Mouse (Mus musculus): ENCODE data around the gene Dll4. TPM values are rescaled to one million over a fixed set of nuclear protein-coding genes. Genes with fewer than 3 reads are reported as not detected.
A peak's percentile ranks its signal among the peaks of the same experiment; 100 is the strongest.

Dll4 gene
- total and polyA plus RNA-seq, 2 experiments: 3.0 to 4.1 TPM

GRCm38 (mm10) chr2:119353707-119354106, 28.1 kb downstream of the Dll4 start:
- Histone ChIP-seq H3K9ac (ENCODE audit: low read depth, low read length) (no peak overlapping the region), H3K27ac (replicated peaks; ENCODE audit: insufficient read depth, low read depth, low read length) (no peak overlapping the region), H3K36me3 (ENCODE audit: control insufficient read depth, insufficient read depth, low read length) (no peaks in the 10 kb centered on the region; the same call in 1 of the 2 replicates), H3K79me2 (ENCODE audit: control insufficient read depth, insufficient read depth, low read length) (0 out of 2 replicates have a peak, but pooled peaks cover 4% of the 10 kb centered on the region), H3K4me3 (ENCODE audit: insufficient read depth, low read depth, low read length) (no peak overlapping the region), H3K4me1 (ENCODE audit: control insufficient read depth, insufficient read depth, low read length) (peaks cover 21% of the 10 kb centered on the region), H3K27me3 (ENCODE audit: control insufficient read depth, insufficient read depth, low read length) (no peaks in the 10 kb centered on the region)
- 93% methylated on average over 8 of the region's 8 CpGs for WGBS
- TF ChIP-seq POLR2A (IDR thresholded peaks at IDR 0.05; ENCODE audit: extremely low read depth, insufficient read depth, low read length) (no peak), CTCF (IDR thresholded peaks at IDR 0.05; ENCODE audit: low read depth, low read length) (no peak)
- no peak for DNase-seq (ENCODE audit: extremely low read depth, low read depth, low spot score)

- Histone ChIP-seq H3K36me3 (ENCODE audit: control insufficient read depth, insufficient read depth, low read length) (no peaks in the 10 kb centered on the region; the same call in 1 of the 2 replicates), H3K79me2 (ENCODE audit: control insufficient read depth, insufficient read depth, low read length) (0 out of 2 replicates have a peak, but pooled peaks cover 4% of the 10 kb centered on the region), H3K4me1 (ENCODE audit: control insufficient read depth, insufficient read depth, low read length) (peaks cover 21% of the 10 kb centered on the region), H3K27me3 (ENCODE audit: control insufficient read depth, insufficient read depth, low read length) (no peaks in the 10 kb centered on the region), H3K4me3 (ENCODE audit: insufficient read depth, low read depth, low read length) (no peak overlapping the region), H3K27ac (replicated peaks; ENCODE audit: insufficient read depth, low read depth, low read length) (peak overlapping the region; percentile 84), H3K9ac (ENCODE audit: low read depth, low read length) (no peak overlapping the region)
- 28% methylated on average over 3 of the region's 3 CpGs for WGBS
- no peak for TF ChIP-seq POLR2A (IDR thresholded peaks at IDR 0.05; ENCODE audit: extremely low read depth, insufficient read depth, low read length)
- TF ChIP-seq CTCF (IDR thresholded peaks at IDR 0.05; ENCODE audit: low read depth, low read length): no peak
- peak; percentile 99 for DNase-seq (ENCODE audit: extremely low read depth, low read depth, low spot score)
Measured at GRCm38 (mm10) chr2:119355089-119355488, 29.5 kb downstream of the Dll4 start.

GRCm38 (mm10) chr2:119355651-119356050, 30.1 kb downstream of the Dll4 start:
- Histone ChIP-seq H3K4me3 (ENCODE audit: insufficient read depth, low read depth, low read length) (no peak overlapping the region), H3K79me2 (ENCODE audit: control insufficient read depth, insufficient read depth, low read length) (0 out of 2 replicates have a peak, but pooled peaks cover 4% of the 10 kb centered on the region), H3K36me3 (ENCODE audit: control insufficient read depth, insufficient read depth, low read length) (no peaks in the 10 kb centered on the region; the same call in 1 of the 2 replicates), H3K27ac (replicated peaks; ENCODE audit: insufficient read depth, low read depth, low read length) (peak overlapping the region; percentile 78), H3K9ac (ENCODE audit: low read depth, low read length) (peak overlapping the region; percentile 28), H3K27me3 (ENCODE audit: control insufficient read depth, insufficient read depth, low read length) (no peaks in the 10 kb centered on the region), H3K4me1 (ENCODE audit: control insufficient read depth, insufficient read depth, low read length) (peaks cover 19% of the 10 kb centered on the region)
- 17% methylated on average over 7 of the region's 7 CpGs for WGBS
- TF ChIP-seq CTCF (IDR thresholded peaks at IDR 0.05; ENCODE audit: low read depth, low read length) (peak; percentile 64), POLR2A (IDR thresholded peaks at IDR 0.05; ENCODE audit: extremely low read depth, insufficient read depth, low read length) (no peak)
- peak; percentile 80 for DNase-seq (ENCODE audit: extremely low read depth, low read depth, low spot score)

DNA sequence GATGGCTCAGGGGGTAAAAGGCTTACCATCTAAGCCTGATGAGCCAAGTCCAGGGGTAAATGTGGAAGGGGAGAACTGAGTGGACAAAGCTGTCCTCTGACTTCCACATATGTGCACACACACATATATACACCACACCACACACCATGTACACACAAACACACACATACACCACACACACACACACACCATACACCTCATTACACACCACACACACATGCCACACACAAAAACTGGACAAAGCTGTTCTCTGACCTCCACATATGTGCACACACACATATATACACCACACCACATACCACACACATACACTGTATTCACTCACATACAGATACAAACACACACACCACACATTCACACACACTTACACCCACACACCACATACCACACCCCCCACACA, 30.7 kb downstream of the Dll4 start:
- H3K9ac ChIP-seq (ENCODE audit: low read depth, low read length): peak overlapping the region; percentile 25; the same call in 1 of the 2 replicates
- H3K4me3 ChIP-seq (ENCODE audit: insufficient read depth, low read depth, low read length): no peak overlapping the region
- no peak for DNase-seq (ENCODE audit: extremely low read depth, low read depth, low spot score)
- TF ChIP-seq POLR2A (IDR thresholded peaks at IDR 0.05; ENCODE audit: extremely low read depth, insufficient read depth, low read length) (no peak), CTCF (IDR thresholded peaks at IDR 0.05; ENCODE audit: low read depth, low read length) (no peak)
- H3K36me3 ChIP-seq (ENCODE audit: control insufficient read depth, insufficient read depth, low read length): no peaks in the 10 kb centered on the region; the same call in 1 of the 2 replicates
- H3K4me1 ChIP-seq (ENCODE audit: control insufficient read depth, insufficient read depth, low read length): peaks cover 18% of the 10 kb centered on the region
- H3K27ac ChIP-seq (replicated peaks; ENCODE audit: insufficient read depth, low read depth, low read length): peak overlapping the region; percentile 78
- 0 out of 2 replicates have a peak, but pooled peaks cover 2% of the 10 kb centered on the region for H3K79me2 ChIP-seq (ENCODE audit: control insufficient read depth, insufficient read depth, low read length)
- H3K27me3 ChIP-seq (ENCODE audit: control insufficient read depth, insufficient read depth, low read length): no peaks in the 10 kb centered on the region

DNA sequence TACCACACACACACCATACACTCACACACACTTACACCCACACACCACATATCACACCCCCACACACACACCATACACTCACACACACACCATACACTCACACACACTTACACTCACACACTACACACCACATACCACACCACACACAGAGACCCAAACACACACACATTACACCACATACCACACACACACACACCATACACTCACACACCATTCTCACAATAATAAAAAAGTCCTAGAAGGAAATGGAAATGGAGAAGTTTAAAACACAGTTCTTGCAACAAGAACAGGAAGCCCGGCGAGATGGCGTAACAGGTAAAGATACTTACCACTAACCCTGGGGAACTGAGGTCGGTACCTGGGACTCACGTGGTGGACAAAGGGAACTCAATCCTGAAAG, 31.2 kb downstream of the Dll4 start:
- no peak overlapping the region; the same call in 1 of the 2 replicates for H3K27ac ChIP-seq (replicated peaks; ENCODE audit: insufficient read depth, low read depth, low read length)
- DNase-seq (ENCODE audit: extremely low read depth, low read depth, low spot score): no peak
- no peaks in the 10 kb centered on the region; the same call in 1 of the 2 replicates for H3K36me3 ChIP-seq (ENCODE audit: control insufficient read depth, insufficient read depth, low read length)
- WGBS: 80% methylated on average over 5 of the region's 5 CpGs
- H3K79me2 ChIP-seq (ENCODE audit: control insufficient read depth, insufficient read depth, low read length): no peaks in the 10 kb centered on the region
- no peaks in the 10 kb centered on the region for H3K27me3 ChIP-seq (ENCODE audit: control insufficient read depth, insufficient read depth, low read length)
- TF ChIP-seq CTCF (IDR thresholded peaks at IDR 0.05; ENCODE audit: low read depth, low read length): no peak
- no peak for TF ChIP-seq POLR2A (IDR thresholded peaks at IDR 0.05; ENCODE audit: extremely low read depth, insufficient read depth, low read length)
- peaks cover 18% of the 10 kb centered on the region for H3K4me1 ChIP-seq (ENCODE audit: control insufficient read depth, insufficient read depth, low read length)
- H3K4me3 ChIP-seq (ENCODE audit: insufficient read depth, low read depth, low read length): no peak overlapping the region
- H3K9ac ChIP-seq (ENCODE audit: low read depth, low read length): no peak overlapping the region

- Histone ChIP-seq H3K9ac (ENCODE audit: low read depth, low read length) (no peak overlapping the region), H3K27ac (replicated peaks; ENCODE audit: insufficient read depth, low read depth, low read length) (no peak overlapping the region), H3K4me3 (ENCODE audit: insufficient read depth, low read depth, low read length) (no peak overlapping the region), H3K79me2 (ENCODE audit: control insufficient read depth, insufficient read depth, low read length) (no peaks in the 10 kb centered on the region), H3K27me3 (ENCODE audit: control insufficient read depth, insufficient read depth, low read length) (no peaks in the 10 kb centered on the region), H3K36me3 (ENCODE audit: control insufficient read depth, insufficient read depth, low read length) (no peaks in the 10 kb centered on the region; the same call in 1 of the 2 replicates), H3K4me1 (ENCODE audit: control insufficient read depth, insufficient read depth, low read length) (peaks cover 16% of the 10 kb centered on the region)
- 92% methylated on average over 6 of the region's 6 CpGs for WGBS
- no peak for DNase-seq (ENCODE audit: extremely low read depth, low read depth, low spot score)
- no peak for TF ChIP-seq CTCF (IDR thresholded peaks at IDR 0.05; ENCODE audit: low read depth, low read length)
- TF ChIP-seq POLR2A (IDR thresholded peaks at IDR 0.05; ENCODE audit: extremely low read depth, insufficient read depth, low read length): no peak
Measured at GRCm38 (mm10) chr2:119358249-119358648, 32.7 kb downstream of the Dll4 start.

Data from liver, adult 2 months (tissue).